Mouse (Mus musculus) hematopoietic stem cell, adult 5-6 weeks (primary cell): ENCODE results near the gene Tex2. TPM values are rescaled to one million over a fixed set of nuclear protein-coding genes. Genes with fewer than 3 reads are reported as not detected.
"Not testable (repeated sequence)": the region's sequence is repeated elsewhere in the genome, so short reads cannot be mapped to it uniquely, and the experiment has no call there.

Experiments used
- ATAC-seq, 2 experiments: fragments of 125-278 bp in 1 of 2; replicated peaks in 1 of 2; 2 replicates each; pipeline ENCODE4 v1.8.0; 2016 to 2017; ENCODE audit warnings: inconsistent platforms in 2 of 2, mild to moderate bottlenecking in 2 of 2, moderate number of reproducible peaks in 2 of 2, low read depth in 1 of 2, moderate TSS enrichment in 1 of 2; ENCODE audit not compliant: low FRiP score in 2 of 2, poor library complexity in 2 of 2, severe bottlenecking in 2 of 2, insufficient read depth in 1 of 2, low TSS enrichment in 1 of 2
- total RNA-seq: library from RNA; stranded (forward); fragments of 172-1452, 232-1000 nt; gene quantifications from 2 replicates; pipeline ENCODE4 v1.2.3, GENCODE M21; 2017

Tex2 gene
- total RNA-seq, 1 experiment from 2014 or later: 28.1 TPM

GRCm38 (mm10) chr11:106597737-106598330 lies 15.4 kb downstream of the Tex2 start:
- peak in 1 of 2 experiments; percentile 24; a peak in 1 of 4 replicates for ATAC-seq

- no peak for ATAC-seq
Observed at GRCm38 (mm10) chr11:106591183-106591582, 22.0 kb downstream of the Tex2 start.

DNA sequence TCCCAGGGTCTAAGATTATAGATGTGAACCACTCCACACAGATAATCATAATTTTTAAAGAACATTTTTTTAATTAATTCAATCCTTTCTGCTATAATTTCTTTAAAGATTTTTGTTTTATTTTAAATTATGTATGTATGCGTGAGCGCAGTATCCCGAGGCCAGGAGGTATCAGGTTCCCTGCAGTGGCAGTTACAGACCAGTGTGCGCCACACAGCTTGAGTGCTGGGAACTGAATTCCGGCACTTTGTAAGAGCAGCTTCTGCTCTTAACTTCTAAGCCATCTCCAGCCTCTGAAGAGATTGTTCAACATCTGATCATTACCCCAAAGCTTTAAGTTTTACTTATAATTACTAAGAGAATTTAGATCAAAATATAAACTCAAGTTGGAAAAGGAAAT lies 23.1 kb downstream of the Tex2 start:
- ATAC-seq: no peak

DNA sequence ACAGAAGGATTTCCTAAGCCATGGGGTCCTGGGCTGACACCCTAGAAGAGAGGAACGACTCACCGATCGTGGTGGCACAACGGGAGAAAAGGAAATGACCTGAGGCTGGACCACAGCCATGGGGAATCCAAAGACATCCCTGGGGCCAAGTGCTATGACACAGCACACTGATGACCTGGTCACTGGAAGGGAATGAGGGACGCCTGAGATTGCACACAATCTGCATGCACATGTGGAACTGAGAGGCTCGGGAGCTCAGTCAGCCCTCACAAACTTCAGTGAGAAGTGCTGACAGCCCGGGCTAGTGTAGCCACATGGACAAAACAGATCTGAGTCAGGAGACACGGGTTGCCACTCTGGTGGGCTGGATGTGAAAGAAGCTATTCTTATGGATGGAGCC lies 24.4 kb downstream of the Tex2 start:
- no peak for ATAC-seq

- ATAC-seq: no peak
Observed at GRCm38 (mm10) chr11:106587786-106588519, 25.3 kb downstream of the Tex2 start.

DNA sequence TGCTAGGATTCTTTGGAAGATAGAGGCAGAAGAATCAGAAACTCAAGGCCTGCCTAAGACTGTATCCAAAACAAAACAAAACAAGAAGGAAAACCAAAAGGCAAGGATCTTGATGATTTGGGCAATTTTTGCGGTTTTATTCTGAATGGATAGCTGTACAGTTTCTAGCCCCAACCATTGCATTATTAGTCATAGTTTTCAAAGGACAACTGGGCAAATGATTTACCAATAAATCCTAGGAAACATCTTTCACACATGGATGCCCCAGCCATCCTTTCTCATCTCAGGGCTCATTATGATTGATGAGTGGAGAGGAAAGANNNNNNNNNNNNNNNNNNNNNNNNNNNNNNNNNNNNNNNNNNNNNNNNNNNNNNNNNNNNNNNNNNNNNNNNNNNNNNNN lies 29.4 kb downstream of the Tex2 start:
- ATAC-seq: no peak

DNA sequence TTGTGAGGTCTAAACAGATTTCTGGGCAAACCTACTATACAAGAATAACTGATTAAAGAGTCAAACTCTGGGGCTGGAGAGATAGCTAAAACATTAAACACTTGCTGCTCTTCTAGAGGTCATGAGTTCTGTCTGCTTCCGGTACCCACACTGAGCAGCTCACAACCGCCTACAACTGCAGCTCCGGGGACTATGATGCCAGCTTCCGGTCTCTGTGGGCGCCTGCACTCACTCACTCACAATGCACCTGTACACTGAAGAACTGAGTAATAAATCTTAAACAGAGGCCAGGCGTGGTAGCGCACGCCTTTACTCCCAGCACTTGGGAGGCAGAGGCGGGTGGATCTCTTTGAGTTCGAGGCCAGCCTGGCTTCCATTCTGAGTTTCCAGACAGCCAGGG lies 31.9 kb downstream of the Tex2 start:
- ATAC-seq: no peak

DNA sequence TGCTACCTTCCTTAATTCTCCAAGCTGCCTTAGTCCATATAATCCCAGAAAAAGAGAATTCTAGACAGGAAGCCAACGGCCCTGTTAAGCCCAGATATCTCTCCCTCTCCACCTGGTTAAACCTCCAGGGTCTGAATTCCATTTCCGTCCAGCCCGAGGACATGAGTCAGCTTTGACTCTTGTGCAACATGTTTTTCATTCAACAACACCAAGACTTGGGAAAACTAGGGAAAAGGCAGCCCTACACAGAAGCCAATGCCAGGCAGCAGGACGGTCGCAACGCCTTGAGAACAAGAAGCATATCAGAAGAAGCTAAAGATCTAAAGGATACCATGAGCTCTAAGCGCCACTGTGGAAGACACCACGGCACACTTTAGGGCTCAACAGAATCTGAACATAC lies 32.8 kb downstream of the Tex2 start:
- no peak for ATAC-seq

- no peak for ATAC-seq
Observed at GRCm38 (mm10) chr11:106579957-106580356, 33.3 kb downstream of the Tex2 start.

GRCm38 (mm10) chr11:106579146-106579545 lies 34.1 kb downstream of the Tex2 start:
- no peak for ATAC-seq

- not testable (repeated sequence) for ATAC-seq
Observed at GRCm38 (mm10) chr11:106577624-106578355, 35.4 kb downstream of the Tex2 start.

- no peak for ATAC-seq
Observed at GRCm38 (mm10) chr11:106574456-106574855, 38.8 kb downstream of the Tex2 start.

DNA sequence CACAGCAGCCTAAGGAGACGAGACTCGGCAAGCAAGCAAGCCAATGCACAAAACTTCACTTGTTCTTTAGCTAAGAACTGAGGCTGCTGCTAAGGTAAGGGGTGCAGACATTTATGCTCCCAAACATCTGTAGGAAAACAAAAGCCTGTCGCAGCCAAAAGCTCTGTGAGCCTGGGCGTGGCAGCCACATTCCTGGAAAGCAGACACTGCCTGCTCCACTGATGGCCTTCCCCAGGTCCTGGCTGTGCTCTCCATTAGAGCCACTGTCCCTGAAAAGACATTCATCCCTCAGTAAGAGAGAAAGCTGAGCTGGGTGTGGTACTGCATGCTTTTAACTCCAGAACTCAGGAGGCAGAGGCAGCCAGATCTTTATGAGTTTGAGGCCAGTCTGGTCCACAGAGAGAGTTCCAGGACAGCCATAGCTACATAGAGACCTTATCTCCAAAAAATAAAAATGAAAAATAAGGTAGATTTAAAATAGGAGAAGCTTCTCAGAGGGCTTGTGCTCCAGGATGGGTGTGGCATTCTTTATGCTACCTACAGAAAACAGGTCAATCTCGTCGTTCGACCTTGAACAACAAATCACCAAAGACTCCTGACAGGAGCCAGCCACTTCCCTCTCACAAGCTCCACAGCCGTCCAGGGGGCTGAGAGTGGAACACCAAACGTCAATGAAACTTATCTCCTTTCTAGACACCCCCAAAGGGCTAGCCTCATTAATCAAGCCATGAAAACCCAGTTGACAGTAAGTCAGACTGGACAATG lies 39.6 kb downstream of the Tex2 start:
- ATAC-seq: no peak

DNA sequence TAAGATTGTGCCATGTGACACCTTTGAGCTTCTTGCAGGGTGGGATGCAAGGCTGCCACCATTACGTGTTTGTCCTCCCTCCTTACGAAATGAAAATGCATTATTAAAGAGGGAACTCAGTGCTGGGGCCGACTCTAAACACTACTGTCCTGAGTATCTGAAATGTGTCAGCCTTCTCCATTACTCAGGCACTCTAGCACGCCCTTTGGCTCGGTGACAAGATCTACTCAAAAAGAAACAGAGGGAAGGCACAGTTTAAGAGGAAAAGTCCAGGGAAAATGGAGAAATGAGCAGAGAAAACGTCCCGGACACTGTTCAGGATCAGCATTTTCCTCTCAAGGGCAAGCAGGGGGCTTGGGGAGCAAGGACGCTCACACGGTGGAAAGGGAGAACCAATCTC lies 40.3 kb downstream of the Tex2 start:
- no peak for ATAC-seq

- ATAC-seq: peak in 1 of 2 experiments; percentile 13; a peak in 1 of 4 replicates
Observed at GRCm38 (mm10) chr11:106572020-106572782, 41.0 kb downstream of the Tex2 start.

- ATAC-seq: no peak
Observed at GRCm38 (mm10) chr11:106571026-106571983, 41.9 kb downstream of the Tex2 start.
